Mouse (Mus musculus) lung, adult 2 months (tissue): Measurements from ENCODE around the gene Hoxa10.

ENCODE experiments used
- CTCF ChIP-seq: fragments of 200-500 bp; IDR thresholded peaks from 2 replicates; pipeline ENCODE4 v1.5.1; 2011; ENCODE audit warnings: mild to moderate bottlenecking, low read length, control low read depth; ENCODE audit not compliant: insufficient read depth
- POLR2A ChIP-seq: fragments of 200-500 bp; IDR thresholded peaks from 2 replicates; pipeline ENCODE4 v1.6.1; 2011; ENCODE audit warnings: low read depth, mild to moderate bottlenecking, control low read depth, low read length, borderline replicate concordance; ENCODE audit errors: extremely low read depth

DNA sequence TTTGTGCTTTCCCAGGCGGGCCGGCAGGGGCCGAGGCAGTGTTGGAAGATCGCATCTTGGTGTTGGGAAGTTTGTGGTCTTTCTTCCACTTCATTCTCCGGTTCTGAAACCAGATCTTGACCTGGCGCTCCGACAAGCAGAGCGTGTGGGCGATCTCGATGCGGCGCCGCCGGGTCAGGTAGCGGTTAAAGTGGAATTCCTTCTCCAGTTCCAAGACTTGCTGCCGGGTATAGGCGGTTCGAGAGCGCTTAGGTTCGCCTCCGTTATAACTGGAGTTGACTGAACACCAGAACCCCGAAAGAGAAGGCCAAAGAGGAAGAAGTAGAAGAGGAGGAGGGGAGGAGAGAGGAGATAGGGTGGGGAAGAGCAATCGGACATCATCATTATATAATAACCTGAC is 50.2 kb downstream of the Hoxa10 start:
- 0 out of 2 replicates have a peak, but pooled peaks have one; percentile 1 for TF ChIP-seq POLR2A
- no peak for TF ChIP-seq CTCF
